Mouse (Mus musculus) myocyte (in vitro differentiated cells): ENCODE measurements around the gene Pyroxd2. TPM values are rescaled to one million over a fixed set of nuclear protein-coding genes. Genes with fewer than 3 reads are reported as not detected.

ENCODE experiments used
- H3K27me3 ChIP-seq: one replicate; pipeline ENCODE4 v1.6.1; 2011; ENCODE audit not compliant: control insufficient read depth, insufficient read depth, insufficient read length
- H3K36me3 ChIP-seq: one replicate; pipeline ENCODE4 v1.6.1; 2011; ENCODE audit not compliant: control insufficient read depth, insufficient read depth
- H3K4me2 ChIP-seq: one replicate; pipeline ENCODE4 v1.6.1; 2011; ENCODE audit warnings: low read depth, control low read depth
- H3K4me3 ChIP-seq: one replicate; pipeline ENCODE4 v1.5.1; 2011; ENCODE audit warnings: mild to moderate bottlenecking, control low read depth, moderate library complexity
- H3K79me2 ChIP-seq: one replicate; pipeline ENCODE4 v1.6.1; 2011; ENCODE audit not compliant: control insufficient read depth, insufficient read depth
- H3ac ChIP-seq: one replicate; pipeline ENCODE4 v1.6.1; 2011; ENCODE audit not compliant: control insufficient read depth, insufficient read length
- CEBPB ChIP-seq: IDR thresholded peaks from 2 replicates; pipeline ENCODE4 v1.6.1; 2011; ENCODE audit warnings: mild to moderate bottlenecking, moderate library complexity; ENCODE audit not compliant: poor library complexity, insufficient read depth, severe bottlenecking
- E2F4 ChIP-seq: IDR thresholded peaks from one replicate; pipeline ENCODE4 v1.6.1; 2011; ENCODE audit warnings: mild to moderate bottlenecking, control low read depth, moderate library complexity; ENCODE audit not compliant: insufficient read depth
- MAX ChIP-seq: IDR thresholded peaks from one replicate; pipeline ENCODE4 v1.6.1; 2011; ENCODE audit warnings: low read depth, mild to moderate bottlenecking, control low read depth
- MYOD1 ChIP-seq, 3 experiments: IDR thresholded peaks; one replicate each; pipeline ENCODE4 v1.6.1; 2011; ENCODE audit warnings: control low read depth in 2 of 3, low read depth in 2 of 3, mild to moderate bottlenecking in 2 of 3, moderate library complexity in 1 of 3; ENCODE audit not compliant: insufficient read length in 2 of 3, control insufficient read depth in 1 of 3
- MYOG ChIP-seq, 3 experiments: IDR thresholded peaks; one replicate each; pipeline ENCODE4 v1.6.1; 2011; ENCODE audit warnings: control low read depth in 2 of 3, low read depth in 2 of 3, mild to moderate bottlenecking in 2 of 3; ENCODE audit not compliant: insufficient read length in 2 of 3, control insufficient read depth in 1 of 3, insufficient read depth in 1 of 3
- POLR2A ChIP-seq: IDR thresholded peaks from one replicate; pipeline ENCODE4 v1.6.1; 2011; ENCODE audit warnings: low read depth, mild to moderate bottlenecking, control low read depth, moderate library complexity; ENCODE audit not compliant: insufficient read length
- POLR2AphosphoS2 ChIP-seq: IDR thresholded peaks from one replicate; pipeline ENCODE4 v1.6.1; 2011; ENCODE audit warnings: low read depth, control low read depth; ENCODE audit not compliant: insufficient read length
- REST ChIP-seq: IDR thresholded peaks from one replicate; pipeline ENCODE4 v1.6.1; 2011; ENCODE audit warnings: mild to moderate bottlenecking, control low read depth, moderate library complexity; ENCODE audit not compliant: insufficient read depth, insufficient read length
- SRF ChIP-seq: IDR thresholded peaks from one replicate; pipeline ENCODE4 v1.6.1; 2011; ENCODE audit warnings: low read depth; ENCODE audit not compliant: control insufficient read depth, insufficient read length
- TCF12 ChIP-seq: IDR thresholded peaks from one replicate; pipeline ENCODE4 v1.6.1; 2011; ENCODE audit warnings: mild to moderate bottlenecking, control low read depth; ENCODE audit not compliant: poor library complexity, insufficient read depth, severe bottlenecking
- TCF3 ChIP-seq: IDR thresholded peaks from one replicate; pipeline ENCODE4 v1.6.1; 2011; ENCODE audit warnings: low read depth, control low read depth; ENCODE audit not compliant: insufficient read length
- USF1 ChIP-seq: IDR thresholded peaks from one replicate; pipeline ENCODE4 v1.6.1; 2011; ENCODE audit warnings: low read depth, mild to moderate bottlenecking, control low read depth, moderate library complexity
- polyA plus RNA-seq: library from polyadenylated mRNA; unstranded; fragments of >200 nt; fragmentation: generic; extraction: Trizol; gene quantifications from one replicate; pipeline ENCODE4 v1.2.1, GENCODE M21; 2012; ENCODE audit warnings: missing spikeins

Gene Pyroxd2
- polyA plus RNA-seq, 1 experiment = 0.37 TPM

DNA sequence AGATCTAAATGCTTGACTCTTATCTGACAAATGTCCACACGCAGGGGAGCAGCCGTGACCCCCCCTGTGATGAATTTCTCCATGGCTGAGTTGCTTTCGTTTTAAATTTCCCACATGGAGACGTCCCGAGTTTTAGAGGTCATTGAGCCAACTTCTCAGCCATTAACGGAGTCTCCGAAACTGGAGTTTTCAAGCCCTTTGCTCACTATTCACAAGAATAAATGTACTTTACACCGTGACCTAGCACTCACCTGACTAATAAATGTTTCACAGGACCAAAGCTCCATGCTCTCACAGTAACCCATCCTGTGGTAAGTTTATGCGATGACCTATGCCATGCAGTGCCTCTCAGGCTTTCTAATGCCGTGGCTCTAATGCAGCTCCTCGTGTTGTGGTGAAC is 2.4 kb downstream of the Pyroxd2 start:
- Histone ChIP-seq H3K36me3 (no peaks in the 10 kb centered on the region), H3K4me3 (no peak overlapping the region), H3ac (no peak overlapping the region), H3K79me2 (no peaks in the 10 kb centered on the region), H3K4me2 (peak overlapping the region; percentile 43), H3K27me3 (no peaks in the 10 kb centered on the region)
- TF ChIP-seq POLR2AphosphoS2 (no peak), E2F4 (no peak), CEBPB (no peak), MYOG (IDR thresholded peaks at IDR 0.05; ENCODE audit: control insufficient read depth in 1 of 3, insufficient read depth in 1 of 3, insufficient read length in 2 of 3, low read depth in 2 of 3) (no peak), MYOD1 (IDR thresholded peaks at IDR 0.05; ENCODE audit: control insufficient read depth in 1 of 3, insufficient read length in 2 of 3, low read depth in 2 of 3) (no peak), MAX (no peak), TCF12 (no peak), SRF (no peak), USF1 (no peak), REST (no peak), POLR2A (no peak)

DNA sequence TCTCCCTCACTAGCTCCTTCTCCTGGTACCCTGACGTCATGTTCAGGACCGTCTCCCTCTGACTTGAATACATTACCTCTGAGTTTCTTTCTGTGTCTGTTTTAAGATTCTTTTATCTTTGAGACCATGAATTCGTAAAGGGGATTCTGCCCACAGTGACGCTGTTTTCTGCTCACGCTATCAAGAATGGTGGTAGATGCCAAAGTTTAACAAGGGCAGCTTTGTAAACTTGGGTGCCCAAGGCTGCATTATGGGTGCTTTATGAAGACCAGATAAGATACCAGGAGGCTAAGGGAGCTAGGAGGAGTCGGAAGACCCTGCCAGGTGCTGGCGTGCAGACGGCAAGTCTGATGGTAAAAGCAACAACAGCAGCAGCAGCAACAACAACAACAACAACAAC is 5.9 kb downstream of the Pyroxd2 start:
- Histone ChIP-seq H3K36me3 (no peaks in the 10 kb centered on the region), H3K4me3 (no peak overlapping the region), H3K79me2 (no peaks in the 10 kb centered on the region), H3K4me2 (no peak overlapping the region), H3ac (no peak overlapping the region), H3K27me3 (no peaks in the 10 kb centered on the region)
- TF ChIP-seq TCF12 (no peak), E2F4 (no peak), MYOG (IDR thresholded peaks at IDR 0.05; ENCODE audit: control insufficient read depth in 1 of 3, insufficient read depth in 1 of 3, insufficient read length in 2 of 3, low read depth in 2 of 3) (no peak), MYOD1 (IDR thresholded peaks at IDR 0.05; ENCODE audit: control insufficient read depth in 1 of 3, insufficient read length in 2 of 3, low read depth in 2 of 3) (no peak), POLR2AphosphoS2 (no peak), USF1 (no peak), POLR2A (no peak)

DNA sequence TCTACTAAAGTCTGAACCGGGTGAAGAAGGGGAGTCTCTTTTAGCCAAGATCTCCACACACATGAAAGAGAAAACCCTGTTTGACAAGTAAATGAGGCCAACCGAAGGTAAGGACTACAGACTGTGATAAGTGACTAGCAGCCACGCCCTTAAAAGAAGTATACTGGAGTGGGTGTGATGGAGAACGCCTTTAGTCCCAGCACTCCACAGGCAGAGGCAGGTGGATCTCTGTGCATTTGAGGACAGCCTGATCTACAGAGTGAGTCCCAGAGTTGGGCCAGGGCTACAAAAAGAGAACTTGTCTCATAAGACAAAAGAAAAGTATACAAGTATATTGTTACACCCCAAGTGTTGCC is 6.7 kb downstream of the Pyroxd2 start:
- Histone ChIP-seq H3K4me3 (no peak overlapping the region), H3ac (no peak overlapping the region), H3K36me3 (no peaks in the 10 kb centered on the region), H3K4me2 (no peak overlapping the region), H3K27me3 (no peaks in the 10 kb centered on the region), H3K79me2 (no peaks in the 10 kb centered on the region)
- no peak for TF ChIP-seq USF1
- no peak for TF ChIP-seq TCF3
- no peak for TF ChIP-seq POLR2A
- TF ChIP-seq CEBPB = no peak

DNA sequence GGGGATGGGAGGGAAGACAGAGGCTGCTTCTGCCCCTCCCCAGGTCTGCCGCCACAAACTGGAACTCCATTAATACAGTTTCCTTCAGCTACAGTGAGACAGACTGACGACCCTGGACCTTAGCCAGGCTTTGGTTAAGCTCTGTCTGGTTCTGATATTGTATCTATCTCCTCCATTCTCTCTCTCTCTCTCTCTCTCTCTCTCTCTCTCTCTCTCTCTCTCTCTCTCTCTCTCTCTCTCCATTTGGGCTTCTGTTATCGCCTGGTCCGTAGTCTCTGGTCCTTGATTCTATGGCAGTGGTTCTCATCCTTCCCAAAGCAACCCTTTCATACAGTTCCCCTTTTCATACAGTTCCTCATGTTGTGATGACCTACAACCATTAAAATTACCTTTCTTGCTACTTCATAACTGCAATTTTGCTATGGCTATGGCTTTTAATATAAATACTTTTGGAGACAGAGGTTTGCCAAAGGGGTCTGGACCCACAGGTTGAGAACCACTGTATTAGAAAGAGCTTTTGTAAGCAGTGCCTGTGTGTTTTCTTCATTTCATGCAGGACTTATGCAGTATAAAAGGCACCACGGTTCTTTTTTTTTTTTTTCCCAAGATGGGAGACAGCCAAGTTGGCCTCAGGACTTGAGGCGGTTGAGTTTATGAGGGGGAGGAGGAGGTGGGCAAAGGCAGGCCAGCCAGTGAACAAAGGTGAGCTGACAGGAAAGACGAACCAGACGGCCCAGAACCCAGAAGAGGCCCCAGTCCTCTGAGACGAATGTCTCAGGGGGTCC is 7.3 kb downstream of the Pyroxd2 start:
- no peaks in the 10 kb centered on the region for H3K79me2 ChIP-seq
- H3K4me3 ChIP-seq = no peak overlapping the region
- TF ChIP-seq MYOG (IDR thresholded peaks at IDR 0.05; ENCODE audit: control insufficient read depth in 1 of 3, insufficient read depth in 1 of 3, insufficient read length in 2 of 3, low read depth in 2 of 3) = no peak
- TF ChIP-seq TCF12 = no peak
- no peak for TF ChIP-seq E2F4
- no peak for TF ChIP-seq USF1
- TF ChIP-seq MYOD1 (IDR thresholded peaks at IDR 0.05; ENCODE audit: control insufficient read depth in 1 of 3, insufficient read length in 2 of 3, low read depth in 2 of 3) = no peak
- no peak for TF ChIP-seq CEBPB
- no peak for TF ChIP-seq MAX
- no peak for TF ChIP-seq POLR2AphosphoS2
- no peak for TF ChIP-seq POLR2A
- no peak for TF ChIP-seq TCF3
- TF ChIP-seq SRF = no peak
- TF ChIP-seq REST = no peak
- H3K27me3 ChIP-seq = no peaks in the 10 kb centered on the region
- no peak overlapping the region for H3K4me2 ChIP-seq
- H3K36me3 ChIP-seq = no peaks in the 10 kb centered on the region
- no peak overlapping the region for H3ac ChIP-seq

DNA sequence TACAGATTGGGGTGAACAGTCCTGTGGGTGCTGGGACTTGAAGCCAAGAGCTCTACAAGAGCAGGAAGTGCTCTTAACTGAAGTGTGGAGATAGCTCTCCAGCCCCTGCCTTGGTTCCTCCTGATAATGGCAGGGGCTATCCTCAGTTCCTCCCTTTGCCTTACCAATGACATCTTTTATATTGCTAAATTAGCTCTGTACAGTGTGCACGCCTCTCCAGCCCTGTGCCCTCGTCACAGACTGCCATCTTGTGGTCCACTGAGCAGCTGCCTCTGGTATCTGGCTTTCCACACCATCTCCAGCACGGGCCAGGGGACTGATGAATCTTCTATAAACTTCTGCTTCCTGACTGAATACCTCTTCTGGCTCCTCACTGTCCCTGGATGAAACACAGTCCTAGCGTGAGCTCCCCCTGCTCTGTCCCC is 8.4 kb downstream of the Pyroxd2 start:
- no peak overlapping the region for H3K4me3 ChIP-seq
- H3K4me2 ChIP-seq = no peak overlapping the region
- no peaks in the 10 kb centered on the region for H3K79me2 ChIP-seq
- no peak overlapping the region for H3ac ChIP-seq
- H3K27me3 ChIP-seq = no peaks in the 10 kb centered on the region
- H3K36me3 ChIP-seq = no peaks in the 10 kb centered on the region
- TF ChIP-seq MYOD1 (IDR thresholded peaks at IDR 0.05; ENCODE audit: control insufficient read depth in 1 of 3, insufficient read length in 2 of 3, low read depth in 2 of 3) (no peak), TCF3 (no peak), MYOG (IDR thresholded peaks at IDR 0.05; ENCODE audit: control insufficient read depth in 1 of 3, insufficient read depth in 1 of 3, insufficient read length in 2 of 3, low read depth in 2 of 3) (no peak), MAX (no peak), TCF12 (no peak), REST (no peak)
